In the genomic region with DNA sequence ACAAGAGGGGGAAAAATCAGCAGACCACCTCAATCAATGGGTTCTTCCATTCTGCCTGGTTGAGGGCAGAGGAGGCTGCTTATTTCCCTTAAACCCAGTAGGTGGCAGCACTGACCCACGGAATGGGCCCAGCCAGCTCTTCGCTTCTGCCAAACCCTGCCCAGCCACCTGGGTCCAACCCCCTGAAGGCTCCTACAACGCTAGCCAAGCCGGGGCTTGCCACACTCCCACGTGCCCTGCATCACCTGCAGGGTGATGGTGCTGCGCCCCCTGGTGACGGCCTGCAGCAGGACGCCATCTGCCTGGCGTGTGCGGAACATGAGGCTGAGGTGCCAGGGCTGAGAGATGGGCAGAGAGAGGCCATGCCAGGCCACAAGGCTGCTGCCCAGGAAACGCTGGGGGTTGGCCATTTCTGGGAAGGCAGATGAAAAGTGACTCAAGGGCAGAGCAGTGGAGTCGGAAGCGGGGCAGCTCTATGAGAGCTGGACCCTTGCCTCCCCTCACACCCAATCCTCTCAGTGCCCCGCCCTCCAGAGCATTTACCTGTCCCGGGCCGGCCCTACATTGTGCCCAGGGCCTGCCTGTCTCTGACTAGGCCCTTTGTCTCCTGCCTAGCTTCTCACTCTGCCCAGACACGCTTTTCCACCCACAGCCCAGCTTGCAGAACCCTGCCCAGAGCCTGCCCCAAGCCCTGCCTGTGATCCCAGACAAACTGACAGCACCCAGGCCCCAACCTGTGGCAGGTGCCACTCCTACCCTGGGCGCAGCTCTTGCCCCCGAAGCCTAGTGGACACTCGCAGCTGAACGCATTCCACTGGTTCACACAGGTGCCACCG, we compare ENCODE assay signal across 8 mouse cellular contexts. TPM values are rescaled to one million over a fixed set of nuclear protein-coding genes. Genes with fewer than 3 reads are reported as not detected.
A peak's percentile ranks its signal among the peaks of the same experiment; 100 is the strongest.
DNase-seq lines count a peak whose midpoint lies in the region; ATAC-seq lines count a peak whose summit lies in the region.

No protein-coding gene starts in this region.

- 0 out of 2 replicates have a peak overlapping the region, but pooled peaks have one; percentile 14 for H3K27ac ChIP-seq in hindbrain, embryonic 11.5 days (ENCODE audit: low read depth, low read length)

- no peaks in the 10 kb centered on the region for H3K9me3 ChIP-seq in hindbrain, embryonic 11.5 days (ENCODE audit: control insufficient read depth, low read length)

- H3K4me2 ChIP-seq in hindbrain, embryonic 11.5 days (replicated peaks; ENCODE audit: low read depth, low read length), result no peak overlapping the region

- H3K27me3 ChIP-seq in hindbrain, embryonic 11.5 days (ENCODE audit: control insufficient read depth, insufficient read depth, low read length), result no peaks in the 10 kb centered on the region

- peak; percentile 98 for DNase-seq in Muller cell, postnatal 12 days (ENCODE audit: inconsistent ontology term)
- DNase-seq in cerebellum, adult 9-11 months, result peak; percentile 97
- DNase-seq in frontal cortex, adult 2 months (ENCODE audit: extremely low spot score in 1 of 2, low spot score in 1 of 2), result peak; percentile 69 to 88
- peak; percentile 92 for DNase-seq in hindbrain, embryonic 11.5 days (ENCODE audit: low spot score)
- DNase-seq in layer of hippocampus, postnatal 14 days (ENCODE audit: low spot score in 2 of 2), result peak; percentile 85 to 90
- peak; percentile 88 for DNase-seq in lung, postnatal 14 days
- peak; percentile 66 for DNase-seq in retina, adult 2 months (ENCODE audit: low read depth, low spot score)
- peak; percentile 94 for DNase-seq in thymus, postnatal 25 days

- peaks cover 12% of the 10 kb centered on the region for H3K4me1 ChIP-seq in hindbrain, embryonic 11.5 days (replicated peaks; ENCODE audit: control insufficient read depth, insufficient read depth, low read length)

- ATAC-seq in hindbrain, embryonic 11.5 days (ENCODE audit: low FRiP score), result peak; percentile 76

- no peak overlapping the region for H3K4me3 ChIP-seq in hindbrain, embryonic 11.5 days (ENCODE audit: low read depth, low read length)

- peaks cover 35% of the 10 kb centered on the region for H3K36me3 ChIP-seq in hindbrain, embryonic 11.5 days (ENCODE audit: control insufficient read depth, insufficient read depth, low read length)

- 40% methylated on average over 22 of the region's 22 CpGs for WGBS in hindbrain, embryonic 11.5 days

- no peak overlapping the region for H3K9ac ChIP-seq in hindbrain, embryonic 11.5 days (ENCODE audit: low read depth, low read length)

RNA-seq across cellular contexts. Expression of a gene that starts 13.4 kb away (rescaled TPM):
- polyA plus RNA-seq in frontal cortex, adult 2 months (2012; rRNA removed), result 63.6 TPM in 2 replicates
- polyA plus RNA-seq in hindbrain, embryonic 11.5 days (2014; fragmentation: Nextera tagmentation; extraction: Ambion mirVana), result 76.7 and 101 TPM in 2 replicates
- 100 to 1,000 TPM; 184 to 194 TPM for total RNA-seq in layer of hippocampus, postnatal 14 days (2021)

RNA-seq across cellular contexts. Expression of a gene that starts 18.3 kb away (rescaled TPM):
- polyA plus RNA-seq in frontal cortex, adult 2 months (2012; rRNA removed), result 11.7 and 14.6 TPM in 2 replicates
- 48.7 and 53.5 TPM in 2 replicates for polyA plus RNA-seq in hindbrain, embryonic 11.5 days (2014; fragmentation: Nextera tagmentation; extraction: Ambion mirVana)
- total RNA-seq in layer of hippocampus, postnatal 14 days (2021), result 10 to 100 TPM; 12.6 to 12.9 TPM

RNA-seq across cellular contexts. Expression of a gene that starts 37.2 kb away (rescaled TPM):
- 0.06 TPM in 1 of 2 replicates, not detected in the other for polyA plus RNA-seq in frontal cortex, adult 2 months (2012; rRNA removed)
- polyA plus RNA-seq in hindbrain, embryonic 11.5 days (2014; fragmentation: Nextera tagmentation; extraction: Ambion mirVana), result not detected in 2 replicates
- under 1 TPM in 1 of 2 experiments, not detected in 1; 0.94 TPM for total RNA-seq in layer of hippocampus, postnatal 14 days (2021)

RNA-seq across cellular contexts. Expression of a gene that starts 43.1 kb away (rescaled TPM):
- 202 and 203 TPM in 2 replicates for polyA plus RNA-seq in frontal cortex, adult 2 months (2012; rRNA removed)
- polyA plus RNA-seq in hindbrain, embryonic 11.5 days (2014; fragmentation: Nextera tagmentation; extraction: Ambion mirVana), result 181 and 206 TPM in 2 replicates
- total RNA-seq in layer of hippocampus, postnatal 14 days (2021), result 100 to 1,000 TPM; 199 to 200 TPM
